Mouse (Mus musculus): Measurements from ENCODE around the gene Msrb3.

The Msrb3 gene

DNA sequence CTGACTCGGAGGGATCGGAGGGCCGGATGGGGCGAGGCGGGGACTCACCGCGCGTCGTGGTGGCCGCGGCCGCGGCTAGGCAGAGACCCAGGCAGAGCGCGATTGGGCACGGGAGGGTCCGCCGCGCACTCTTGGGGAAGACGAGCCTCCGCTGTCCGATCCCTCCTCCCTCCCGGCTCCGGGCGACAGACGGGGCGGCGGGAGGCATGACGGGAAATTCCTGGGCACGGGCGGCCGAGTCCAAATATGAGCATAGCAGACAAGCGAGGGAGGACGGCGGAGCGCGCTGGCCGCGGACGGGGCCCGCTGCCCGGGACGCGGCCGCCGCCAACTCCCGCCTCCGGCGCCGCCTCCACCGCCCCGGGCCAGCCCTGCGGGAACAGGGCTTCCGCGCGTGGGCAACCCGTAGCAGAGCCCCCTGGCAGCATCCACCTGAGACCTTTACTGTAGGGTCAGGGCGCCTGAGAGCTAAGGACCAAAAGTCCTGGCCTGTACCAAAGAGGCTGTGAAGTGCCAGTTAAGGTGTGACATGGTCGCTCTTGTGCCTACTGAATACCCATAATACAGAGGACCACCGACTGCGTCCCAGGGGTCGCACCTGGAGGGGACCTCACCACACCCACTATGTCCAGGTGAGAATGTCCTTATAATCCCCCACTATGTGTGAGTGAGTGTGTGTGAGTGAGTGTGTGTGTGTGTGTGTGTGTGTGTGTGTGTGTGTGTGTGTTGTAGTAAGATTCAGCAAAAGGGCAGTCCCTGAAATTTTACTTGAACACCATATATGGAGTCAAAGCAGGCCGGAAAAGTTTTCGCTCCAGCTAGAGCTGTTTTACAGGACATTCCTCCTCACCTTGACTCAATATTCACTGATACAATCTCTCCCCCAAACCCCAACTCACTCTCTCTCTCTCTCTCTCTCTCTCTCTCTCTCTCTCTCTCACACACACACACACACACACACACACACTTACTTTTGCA lies at the start of gene Msrb3:
Gene Msrb3, minus strand, starts transcription at position 317 of the 978 bp plus-strand sequence.
- peak; percentile 83 to 86 for DNase-seq (ENCODE audit: low spot score in 2 of 2)

DNA sequence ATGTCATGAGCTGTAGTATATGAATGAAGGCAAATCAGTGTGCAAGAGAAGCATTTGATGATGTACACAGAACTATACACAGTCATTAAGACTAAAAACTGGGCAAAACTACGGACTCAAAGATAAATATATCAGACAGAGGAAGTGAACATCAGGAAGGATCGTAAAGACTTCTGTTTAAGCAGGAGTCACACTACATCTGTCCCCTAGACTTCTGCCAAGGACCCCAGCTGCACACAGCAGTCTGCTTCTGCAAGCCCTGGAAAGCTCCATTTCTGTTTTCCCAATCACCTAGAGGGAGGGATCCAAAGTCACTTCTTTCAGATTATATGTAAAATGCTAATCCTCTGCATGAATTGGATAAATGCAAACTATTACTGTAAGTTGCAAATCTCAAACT lies 49.6 kb upstream of the Msrb3 start:
- DNase-seq (ENCODE audit: low spot score in 2 of 2): no peak

DNA sequence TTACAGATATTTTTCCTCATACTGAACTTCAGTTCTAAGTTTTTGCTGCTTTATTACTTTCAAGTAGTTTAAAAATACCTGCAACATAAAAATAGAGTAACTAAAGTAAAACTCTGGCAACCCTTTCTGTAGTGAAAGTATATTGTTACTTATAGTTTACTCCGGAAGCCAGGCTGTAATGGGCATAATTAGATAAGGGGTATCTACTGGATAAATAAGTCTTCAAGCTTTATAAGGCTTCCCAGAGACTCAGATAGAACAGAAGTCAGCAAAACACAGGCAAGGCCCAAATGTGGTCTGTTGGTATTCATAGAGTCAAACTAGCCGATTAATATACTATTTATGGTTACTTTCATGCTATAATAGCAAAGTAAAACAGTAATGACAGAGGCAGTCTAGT lies 48.9 kb upstream of the Msrb3 start:
- no peak for DNase-seq (ENCODE audit: low spot score in 2 of 2)

DNA sequence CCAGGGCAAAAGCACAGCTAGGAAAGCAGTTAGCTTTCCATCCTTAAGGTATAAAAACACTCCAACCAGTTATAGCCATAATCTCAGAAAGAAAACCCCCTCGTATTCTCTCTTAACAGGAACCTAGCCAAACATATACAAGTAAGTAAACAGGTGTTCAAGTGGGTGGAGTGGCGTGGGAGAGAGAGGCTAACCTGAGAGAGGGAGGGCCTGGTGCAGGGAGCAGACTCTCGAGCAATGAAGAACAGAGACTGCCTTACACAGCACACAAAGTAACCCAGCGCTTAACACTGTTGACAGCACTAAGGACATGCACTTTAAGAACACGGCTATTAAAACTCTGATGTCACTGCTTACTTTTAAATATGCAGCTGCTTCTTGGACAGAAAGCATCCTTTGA lies 47.9 kb upstream of the Msrb3 start:
- no peak for DNase-seq (ENCODE audit: low spot score in 2 of 2)

DNA sequence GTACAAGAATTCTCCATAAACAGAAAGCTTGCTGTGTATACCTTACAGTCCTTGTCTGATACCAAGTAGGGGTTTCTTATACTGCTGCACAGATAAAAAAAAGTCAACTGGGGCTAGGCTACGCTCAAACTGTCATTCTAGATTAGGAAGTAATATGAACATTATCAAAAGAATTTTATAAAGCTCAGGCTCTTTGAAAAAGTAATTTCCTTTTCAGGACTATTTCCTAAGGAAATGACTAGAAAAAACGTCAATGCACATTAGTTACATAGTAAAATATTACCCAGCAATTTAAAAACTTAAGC lies 40.0 kb upstream of the Msrb3 start:
- DNase-seq (ENCODE audit: low spot score in 2 of 2): no peak

DNA sequence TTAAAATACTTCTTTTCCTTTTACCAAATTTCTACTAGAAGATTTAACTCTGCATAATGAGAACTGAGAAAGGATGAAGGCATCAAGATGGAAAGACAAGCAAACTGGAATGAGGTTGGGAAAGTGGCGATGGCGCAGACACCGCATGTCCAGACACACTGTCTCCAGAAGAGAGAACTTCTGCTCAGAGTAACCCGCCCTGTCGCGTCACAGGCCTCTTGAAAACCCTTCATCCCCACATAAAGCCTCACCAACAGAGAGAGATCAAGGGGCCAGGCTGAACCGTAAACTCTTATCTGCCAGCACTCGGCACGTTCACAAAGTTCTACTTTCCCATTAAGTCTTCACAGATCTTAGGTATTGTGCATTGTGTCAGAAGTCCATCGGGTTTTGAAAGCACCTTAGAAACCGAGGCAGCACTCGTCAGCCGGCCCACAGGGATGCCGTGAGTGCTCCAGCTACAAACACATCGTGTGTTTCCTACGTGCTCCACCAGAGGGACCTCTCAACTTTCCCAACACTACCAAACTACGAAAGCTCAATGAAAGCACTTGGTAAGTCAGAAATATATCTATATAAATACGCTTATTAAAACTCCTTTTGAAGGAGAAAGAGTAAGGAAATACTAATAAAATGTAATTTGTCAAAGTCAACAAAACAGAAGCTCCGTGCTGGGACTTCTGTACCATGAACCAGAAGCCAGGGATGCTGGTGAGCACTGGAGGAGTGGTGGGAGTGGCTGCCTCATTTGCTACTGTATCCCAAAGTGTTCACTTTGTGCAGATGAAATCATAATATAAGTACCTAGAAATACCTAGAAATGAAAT lies 39.4 kb upstream of the Msrb3 start:
- DNase-seq (ENCODE audit: low spot score in 2 of 2): no peak

DNA sequence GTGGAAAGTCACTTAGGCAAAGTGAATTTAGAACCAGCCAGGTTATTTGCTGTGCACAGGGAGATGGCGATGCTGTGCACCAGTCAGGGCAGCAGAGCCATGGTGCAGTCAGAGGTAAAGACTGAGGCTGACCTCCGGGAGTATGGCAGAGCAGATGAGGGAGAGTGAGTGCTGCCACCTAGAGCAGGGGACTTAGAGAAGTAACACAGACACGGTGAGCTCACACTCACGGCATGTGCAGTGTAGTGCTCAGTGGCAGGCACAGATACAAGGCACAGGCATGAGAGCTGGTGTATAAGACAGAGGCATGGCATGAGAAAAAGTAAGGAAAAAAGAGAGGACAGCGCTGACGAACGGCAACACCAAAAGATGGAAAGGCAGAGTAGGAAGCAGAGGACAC lies 30.6 kb upstream of the Msrb3 start:
- no peak for DNase-seq (ENCODE audit: low spot score in 2 of 2)

DNA sequence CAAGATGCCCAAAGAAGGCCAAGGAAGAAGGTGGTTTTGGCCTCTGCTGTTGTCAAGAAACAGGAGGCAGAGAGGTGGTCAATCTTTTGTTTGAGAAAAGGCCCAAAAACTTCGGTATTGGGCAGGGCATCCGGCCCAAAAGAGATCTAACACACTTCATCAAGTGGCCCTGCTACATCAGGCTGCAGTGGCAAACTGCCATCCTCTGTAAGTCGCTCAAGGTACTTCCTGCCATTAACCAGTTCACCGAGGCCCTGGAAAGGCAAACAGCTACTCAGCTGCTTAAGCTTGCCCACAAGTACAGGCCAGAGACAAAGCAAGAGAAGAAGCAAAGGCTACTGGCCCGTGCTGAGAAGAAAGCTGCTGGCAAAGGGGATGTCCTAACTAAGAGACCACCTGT lies 29.3 kb upstream of the Msrb3 start:
- DNase-seq (ENCODE audit: low spot score in 2 of 2): no peak

DNA sequence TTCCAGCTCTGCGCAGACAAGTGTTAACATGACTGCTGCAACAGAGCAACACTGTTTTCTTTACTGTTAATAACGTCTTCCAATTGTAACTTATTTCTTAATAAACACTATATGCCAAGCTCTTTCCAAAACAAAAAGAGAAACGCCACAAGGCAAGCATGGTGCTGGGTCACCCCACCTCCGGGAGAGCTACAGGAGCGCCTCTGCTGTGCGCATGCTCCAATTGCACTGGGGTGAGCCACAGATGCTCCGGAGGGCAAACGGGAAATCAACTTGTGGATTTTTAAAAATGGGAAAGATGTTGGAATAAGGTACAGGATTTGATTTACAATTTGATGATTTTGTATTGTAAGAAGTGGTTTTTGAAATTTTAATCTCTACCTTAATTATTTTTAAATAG lies 27.3 kb upstream of the Msrb3 start:
- no peak for DNase-seq (ENCODE audit: low spot score in 2 of 2)

DNA sequence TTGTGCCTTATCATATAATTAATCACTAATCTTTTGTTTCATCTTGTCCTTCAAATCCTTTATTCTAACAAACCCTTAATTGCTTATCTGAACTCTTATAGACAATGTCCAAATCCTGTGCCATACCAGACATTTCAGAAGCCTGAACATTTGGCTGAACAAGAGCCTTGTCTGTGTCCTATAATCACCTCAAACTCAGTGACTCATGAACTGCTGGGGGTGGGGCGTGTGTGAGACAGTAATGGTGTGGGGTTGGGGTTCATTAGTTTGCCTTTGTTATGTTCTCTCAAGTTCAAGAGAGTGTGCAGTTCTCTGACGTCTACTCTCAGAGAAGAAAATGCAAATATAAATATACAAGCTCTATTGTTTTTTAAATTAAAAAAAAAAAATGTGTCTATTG lies 22.6 kb upstream of the Msrb3 start:
- no peak for DNase-seq (ENCODE audit: low spot score in 2 of 2)

DNA sequence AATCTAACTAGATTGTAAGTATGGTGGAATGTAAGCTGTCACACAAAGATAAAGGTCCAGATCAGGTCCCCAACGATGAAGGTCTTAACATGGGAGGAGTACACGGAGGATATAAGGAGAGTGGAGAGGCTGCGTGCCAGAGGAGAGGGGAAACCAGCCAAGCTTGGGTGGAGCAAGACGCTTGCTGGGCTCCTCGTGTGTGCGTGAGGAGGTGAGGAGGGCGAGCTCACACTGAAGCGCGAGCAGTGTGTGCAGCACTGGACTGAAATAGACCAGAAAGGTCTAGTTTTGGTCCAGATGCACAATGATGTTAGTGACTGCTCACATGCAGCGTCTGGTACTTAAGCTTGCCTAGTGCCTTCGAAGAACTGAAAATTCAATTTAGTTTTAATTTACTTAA lies 21.7 kb upstream of the Msrb3 start:
- no peak for DNase-seq (ENCODE audit: low spot score in 2 of 2)

DNA sequence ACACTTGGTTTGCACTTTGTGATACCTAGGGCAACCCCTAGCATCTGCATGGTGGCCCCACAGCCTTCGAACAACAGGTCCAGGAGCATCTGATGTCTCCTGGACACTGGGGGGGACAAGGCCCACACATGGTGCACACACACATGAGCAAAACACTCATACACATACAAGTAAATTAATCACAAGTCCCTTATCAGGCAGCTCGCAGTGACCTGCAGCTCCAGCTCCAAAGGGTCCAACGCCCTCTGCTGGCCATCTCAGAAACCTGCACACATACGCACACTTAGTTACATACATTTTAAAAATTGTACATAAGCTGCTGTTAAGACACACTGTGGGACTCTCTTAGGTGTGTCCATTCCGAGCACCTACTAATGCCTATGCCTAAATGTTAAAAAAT lies 17.3 kb upstream of the Msrb3 start:
- no peak for DNase-seq (ENCODE audit: low spot score in 2 of 2)

DNA sequence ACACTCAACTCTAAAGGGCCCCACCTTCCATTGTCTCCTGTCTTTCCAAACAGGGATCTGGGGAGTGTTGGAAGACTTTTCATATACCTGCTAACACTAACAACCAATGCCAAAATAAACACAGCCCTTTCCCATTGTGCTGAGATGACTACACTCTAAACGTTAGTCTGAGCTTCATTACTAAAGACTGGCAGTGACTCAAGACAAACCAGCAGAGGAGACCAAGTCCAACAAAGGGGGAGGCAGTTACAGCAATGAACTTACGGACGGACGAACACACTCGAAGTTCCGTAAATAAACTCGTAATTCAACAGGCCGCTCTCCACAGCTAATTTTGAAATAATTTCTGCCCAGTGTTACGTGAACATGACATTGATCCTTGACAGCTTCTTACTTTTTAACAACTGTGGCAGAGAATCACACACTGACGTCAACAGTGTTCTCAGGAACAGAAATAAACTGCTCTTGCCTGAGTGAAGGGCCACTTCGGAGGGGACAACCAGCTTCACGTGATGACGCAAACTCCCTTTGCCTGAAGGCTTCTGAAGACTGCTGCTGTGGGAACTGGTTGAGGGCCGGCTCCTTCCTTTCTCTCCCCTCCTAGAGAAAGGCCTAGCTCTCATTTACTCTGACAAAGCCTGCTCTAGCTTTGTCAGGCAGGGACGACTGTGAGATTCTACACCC lies 16.2 kb upstream of the Msrb3 start:
- DNase-seq (ENCODE audit: low spot score in 2 of 2): no peak

DNA sequence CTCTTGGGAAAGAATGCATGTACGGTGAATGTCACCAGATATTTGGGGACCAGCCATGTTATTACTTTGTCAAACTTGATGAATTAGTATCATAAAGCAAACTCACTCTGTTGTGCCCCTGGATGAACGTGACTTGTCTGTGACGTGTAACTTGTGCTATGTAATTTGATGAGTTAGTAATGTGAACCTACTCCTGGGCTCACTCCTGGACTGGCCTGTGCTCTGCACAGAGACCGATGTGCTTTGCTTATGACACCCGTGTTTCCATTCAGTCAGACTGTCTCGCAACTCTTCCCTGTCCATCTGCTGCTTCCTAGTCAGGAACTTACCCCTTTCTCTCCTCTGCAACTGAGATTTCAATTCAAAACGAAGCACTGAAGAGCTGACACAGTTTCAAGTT lies 15.4 kb upstream of the Msrb3 start:
- DNase-seq (ENCODE audit: low spot score in 2 of 2): no peak

DNA sequence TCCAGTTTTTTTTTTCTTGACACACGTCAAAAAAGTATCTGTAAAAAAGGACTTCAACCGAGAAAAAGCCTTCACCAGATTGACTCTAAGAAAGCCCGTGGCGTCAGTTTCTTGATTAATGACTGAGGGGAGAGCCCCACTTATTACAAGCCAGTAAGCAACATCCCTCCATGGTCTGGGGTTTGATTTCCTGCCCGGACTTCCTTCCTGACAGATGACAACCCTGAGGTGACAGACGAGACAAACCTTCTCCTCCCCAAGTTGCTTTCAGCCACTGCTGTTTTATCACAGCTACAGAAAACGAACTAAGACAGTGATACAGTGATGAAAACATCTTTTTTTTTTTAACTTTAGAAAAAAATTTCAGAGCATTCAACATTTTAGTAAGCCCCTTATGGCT lies 14.9 kb upstream of the Msrb3 start:
- DNase-seq (ENCODE audit: low spot score in 2 of 2): no peak

DNA sequence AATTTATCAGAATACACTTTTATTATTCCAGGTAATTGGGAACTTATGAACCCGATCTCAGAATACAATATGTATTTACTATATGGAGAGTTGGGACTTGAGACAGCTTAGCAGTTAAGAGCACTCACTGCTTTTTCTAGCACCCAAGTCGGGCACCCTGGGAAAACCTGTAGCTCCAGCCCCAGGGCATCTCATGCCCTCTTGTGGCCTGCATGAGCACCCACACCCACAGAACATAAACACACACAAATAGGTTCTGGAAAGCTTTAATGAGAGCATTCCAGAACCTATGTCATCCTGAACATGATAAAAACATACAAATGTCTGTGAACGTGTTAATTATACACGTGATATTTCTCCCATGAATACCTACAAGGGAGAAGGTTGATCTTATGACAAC lies 13.1 kb upstream of the Msrb3 start:
- DNase-seq (ENCODE audit: low spot score in 2 of 2): no peak

DNA sequence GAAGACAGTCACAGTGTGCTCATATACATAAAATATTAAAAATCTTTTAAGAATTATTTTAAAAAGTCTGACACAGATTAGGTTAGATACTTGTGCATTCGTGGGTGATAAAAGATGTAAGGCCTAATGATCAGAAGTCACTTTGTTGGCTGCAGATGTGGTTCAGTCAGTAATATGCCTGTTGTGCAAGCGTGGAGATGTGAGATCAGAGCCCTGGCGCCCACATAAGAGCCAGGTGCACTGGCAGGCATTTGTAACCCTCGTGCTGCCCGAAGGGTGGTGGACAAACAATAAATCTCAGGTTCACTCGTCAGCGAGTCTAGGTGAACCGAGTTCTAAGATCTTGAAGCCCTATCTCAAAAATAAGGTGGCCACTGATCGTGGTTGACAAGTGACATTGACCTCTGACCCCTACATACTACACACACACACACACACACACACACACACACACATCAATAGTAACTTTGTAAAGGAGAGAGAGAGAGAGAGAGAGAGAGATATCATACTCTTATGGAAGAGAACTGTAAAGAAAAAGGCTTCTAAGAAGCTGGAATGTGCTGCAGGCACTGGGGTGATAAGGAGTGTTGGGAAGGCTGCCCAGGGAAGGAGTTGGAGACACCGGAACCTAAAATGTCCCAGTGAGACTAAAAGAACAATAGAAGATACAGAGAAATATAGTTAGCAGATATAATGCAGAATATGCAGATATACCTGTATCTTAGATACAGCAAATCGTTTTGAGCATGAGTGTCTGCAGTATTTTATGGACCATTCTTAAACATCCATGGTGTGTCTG lies 10.1 kb upstream of the Msrb3 start:
- DNase-seq (ENCODE audit: low spot score in 2 of 2): no peak

DNA sequence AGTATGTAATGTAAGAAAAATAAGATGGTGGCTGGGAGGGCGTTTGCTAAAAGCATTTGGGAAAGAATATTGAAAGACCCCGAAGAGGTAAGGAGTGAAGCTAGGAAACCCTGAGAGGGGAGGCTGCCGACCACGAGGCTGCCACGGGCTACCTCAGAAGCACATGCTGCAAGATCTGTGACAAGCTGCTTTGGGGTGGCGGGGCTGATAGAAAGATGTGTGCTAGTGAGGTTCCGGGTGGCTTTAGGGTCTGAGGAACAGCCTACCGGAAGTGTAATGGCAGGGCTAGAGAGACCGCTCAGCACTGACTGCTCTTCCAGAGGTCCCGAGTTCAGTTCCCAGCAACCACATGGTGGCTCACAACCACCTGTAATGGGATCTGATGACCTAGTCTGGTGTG lies 5.8 kb upstream of the Msrb3 start:
- DNase-seq (ENCODE audit: low spot score in 2 of 2): no peak

DNA sequence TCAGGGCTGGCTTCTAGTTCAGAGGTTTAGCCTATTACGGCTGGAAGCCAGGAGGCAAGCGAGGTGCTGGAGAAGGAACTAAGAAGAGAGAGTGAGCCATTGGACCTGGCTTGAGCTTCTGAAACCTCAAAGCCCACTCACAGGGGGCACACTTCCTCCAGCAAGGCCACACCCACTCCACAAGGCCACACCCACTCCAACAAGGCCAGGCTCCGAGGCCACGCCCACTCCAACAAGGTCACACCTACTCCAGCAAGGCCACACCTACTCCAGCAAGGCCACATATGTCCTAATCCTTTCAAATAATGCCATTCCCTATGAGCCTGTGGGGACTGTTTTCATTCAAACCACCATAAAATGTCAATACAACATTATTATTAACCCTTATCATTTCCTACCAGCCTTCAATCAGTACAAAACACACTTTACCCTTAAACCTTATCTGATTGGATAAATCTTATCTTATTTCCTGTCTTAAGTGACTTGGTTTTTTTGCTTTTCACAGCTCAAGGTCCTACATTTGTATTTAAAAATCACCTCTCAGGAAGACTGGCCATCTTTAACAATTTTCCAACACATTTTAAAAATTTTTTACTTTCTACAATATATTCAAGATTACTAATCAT lies 5.1 kb upstream of the Msrb3 start:
- DNase-seq (ENCODE audit: low spot score in 2 of 2): no peak

DNA sequence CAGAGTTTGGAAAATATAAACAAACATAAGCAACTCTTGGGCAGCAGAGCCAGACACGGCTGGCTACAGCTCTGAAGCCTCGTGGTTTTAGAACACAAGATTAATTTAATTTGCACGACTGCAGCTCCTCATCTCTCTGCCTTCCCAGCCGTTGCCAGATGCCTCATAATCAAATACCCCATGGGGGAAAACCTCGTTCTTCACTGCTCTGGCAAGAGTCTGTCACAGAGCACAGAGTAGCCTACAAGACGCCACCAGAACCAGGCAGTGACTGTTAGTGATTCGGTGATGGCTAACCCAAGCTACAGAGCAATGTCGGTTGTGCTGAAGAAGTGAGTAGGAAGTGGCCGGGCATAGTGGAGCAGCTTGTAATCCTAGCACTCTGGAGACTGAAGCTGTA lies 2.8 kb upstream of the Msrb3 start:
- DNase-seq (ENCODE audit: low spot score in 2 of 2): no peak

DNA sequence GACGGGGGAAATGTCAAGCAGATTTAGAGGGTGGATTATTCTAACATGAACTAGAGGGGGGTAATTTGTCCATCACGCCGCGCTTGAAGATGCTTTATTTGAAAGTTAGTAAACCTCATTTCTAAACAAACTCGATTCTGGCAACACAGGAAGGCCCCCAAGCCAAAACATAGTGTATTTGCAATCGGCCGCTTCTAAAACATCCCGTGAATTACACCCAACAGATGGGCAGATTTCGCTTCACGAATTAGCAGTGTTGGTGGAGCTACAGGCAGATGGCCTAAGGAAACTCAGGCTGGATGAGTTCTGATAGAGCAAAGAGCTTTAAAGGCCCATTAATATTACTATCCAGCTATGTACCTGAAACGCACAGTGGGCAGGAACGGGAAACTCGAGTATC lies 1.2 kb upstream of the Msrb3 start:
- no peak for DNase-seq (ENCODE audit: low spot score in 2 of 2)
